Mouse (Mus musculus) urinary bladder, adult 18-20 months (tissue): Measurements from ENCODE around the gene Vmn1r138.
"Not testable (repeated sequence)": the region's sequence is repeated elsewhere in the genome, so short reads cannot be mapped to it uniquely, and the experiment has no call there.

ENCODE experiments used
- DNase-seq, 2 experiments: peaks; one replicate each; pipeline ENCODE4 v3.0.0; 2022; ENCODE audit warnings: low spot score in 2 of 2, mixed read lengths in 2 of 2

Vmn1r138 gene

DNA sequence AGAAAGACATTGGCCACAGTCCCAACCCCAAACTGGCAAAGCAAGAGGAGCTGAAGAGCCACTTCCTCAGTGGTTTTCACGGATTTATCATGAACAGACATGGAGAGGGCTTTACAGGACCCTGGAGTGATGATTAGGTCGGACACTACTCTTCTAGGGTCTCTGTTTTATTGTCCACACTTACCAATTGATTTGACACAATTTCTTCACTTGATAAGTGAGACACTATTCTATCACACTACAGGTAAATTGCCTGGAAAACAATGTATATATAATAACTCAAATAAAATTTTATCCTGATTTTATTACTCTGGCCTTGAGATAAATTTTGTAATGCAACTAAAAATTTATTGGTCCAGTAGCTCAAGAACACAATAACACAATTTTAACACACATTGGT is at the start of gene Vmn1r138:
TSS of gene Vmn1r138 (minus strand) at position 101 of the 400 bp plus-strand sequence.
- DNase-seq = not testable (repeated sequence)

DNA sequence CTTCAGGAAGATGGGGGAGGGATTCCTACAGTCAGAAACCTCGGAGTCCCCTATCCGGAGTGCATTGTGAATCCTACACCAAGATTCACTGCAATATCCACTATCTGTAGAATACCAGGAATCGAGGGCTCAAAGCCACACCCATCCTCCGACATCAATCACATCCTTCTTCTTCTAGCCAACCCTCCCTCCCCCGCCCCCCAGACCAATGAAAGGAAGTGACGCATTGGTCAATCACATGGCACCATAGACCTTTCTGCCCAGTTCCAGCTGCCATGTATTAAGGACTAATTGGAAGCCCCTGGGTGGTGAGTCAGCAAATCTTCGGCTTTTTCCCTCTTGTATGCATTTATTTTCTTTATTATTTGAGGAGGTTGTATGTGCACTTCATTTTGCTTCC is 40.1 kb upstream of the Vmn1r138 start, which contains the start of gene Vmn1r139:
TSS of gene Vmn1r139 (plus strand) at position 301 of the 400 bp plus-strand sequence.
- not testable (repeated sequence) for DNase-seq

DNA sequence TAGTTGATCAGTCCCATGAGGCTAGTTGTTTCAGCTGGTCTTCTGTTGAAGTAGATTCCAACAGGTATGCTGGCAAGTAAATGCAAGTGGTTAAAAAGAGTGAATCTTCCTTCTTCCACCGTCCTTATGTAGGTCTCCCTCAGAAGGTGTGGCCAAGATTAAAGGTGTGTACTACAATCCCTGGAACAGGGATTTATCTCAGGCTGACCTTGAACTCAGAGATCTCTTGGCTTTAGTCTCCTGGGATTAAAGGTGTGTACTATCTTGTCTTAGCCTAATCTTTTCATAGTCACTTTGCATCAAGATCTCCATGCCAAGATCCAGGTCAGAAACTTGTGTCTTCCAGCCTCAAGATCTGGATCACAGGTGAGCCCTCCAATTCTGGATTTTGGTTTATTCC is 27.5 kb upstream of the Vmn1r138 start, which contains the start of gene Gm6176:
TSS of gene Gm6176 (minus strand) at position 101 of the 400 bp plus-strand sequence.
- not testable (repeated sequence) for DNase-seq

DNA sequence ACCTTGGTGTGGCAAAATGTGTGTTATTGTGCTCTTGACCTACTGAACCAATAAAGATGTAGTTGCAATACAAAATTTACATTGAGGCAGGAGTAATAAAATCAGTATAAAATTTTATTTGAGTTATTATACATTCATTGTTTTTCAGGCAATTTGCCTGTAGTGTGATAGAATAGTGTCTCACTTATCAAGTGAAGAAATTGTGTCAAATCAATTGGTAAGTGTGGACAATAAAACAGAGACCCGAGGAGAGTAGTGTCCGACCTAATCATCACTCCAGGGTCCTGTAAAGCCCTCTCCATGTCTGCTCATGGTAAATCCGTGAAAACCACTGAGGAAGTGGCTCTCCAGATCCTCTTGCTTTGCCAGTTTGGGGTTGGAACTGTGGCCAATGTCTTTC is 34.4 kb downstream of the Vmn1r138 start, which contains the start of gene Vmn1r137:
TSS of gene Vmn1r137 (plus strand) at position 301 of the 400 bp plus-strand sequence.
- DNase-seq = not testable (repeated sequence)
